Mouse (Mus musculus): ENCODE data around the gene Qpctl.

- TF ChIP-seq TAL1 (IDR thresholded peaks at IDR 0.05; ENCODE audit: low read length) (no peak), GATA1 (IDR thresholded peaks at IDR 0.05; ENCODE audit: low read length) (no peak)
Measured at GRCm38 (mm10) chr7:19170142-19170541, 21.1 kb upstream of the Qpctl start.
